Mouse (Mus musculus) ES-E14 (cell line): ENCODE results near the gene Sec61a1. TPM values are rescaled to one million over a fixed set of nuclear protein-coding genes. Genes with fewer than 3 reads are reported as not detected.

Experiments
- DNase-seq: peaks from one replicate; pipeline ENCODE4 v3.0.0-alpha.2; 2013; ENCODE audit warnings: low read depth, low spot score
- H3K27ac ChIP-seq: 2 replicates; pipeline ENCODE4 v1.5.1; 2012; ENCODE audit warnings: low read depth, mild to moderate bottlenecking, low read length, moderate library complexity, mixed read lengths; ENCODE audit not compliant: poor library complexity, insufficient read depth, severe bottlenecking
- H3K36me3 ChIP-seq: 2 replicates; pipeline ENCODE4 v1.6.1; 2012; ENCODE audit warnings: mild to moderate bottlenecking, low read length, moderate library complexity, mixed read lengths; ENCODE audit not compliant: control insufficient read depth, poor library complexity, insufficient read depth, severe bottlenecking
- H3K4me1 ChIP-seq, 2 experiments: fragments of 150-350 bp in 1 of 2; sonication (generic) in 1 of 2; 2 replicates each; pipeline ENCODE4 v1.6.1; 2012; ENCODE audit warnings: low read length in 2 of 2, mild to moderate bottlenecking in 1 of 2, mixed read lengths in 1 of 2; ENCODE audit not compliant: control insufficient read depth in 2 of 2, insufficient read depth in 2 of 2, poor library complexity in 1 of 2
- H3K4me3 ChIP-seq, 2 experiments: fragments of 150-350 bp in 1 of 2; sonication (generic) in 1 of 2; 2 replicates each; pipeline ENCODE4 v1.5.1; 2012; ENCODE audit warnings: low read length in 2 of 2, low read depth in 1 of 2, mild to moderate bottlenecking in 1 of 2, mixed read lengths in 1 of 2; ENCODE audit not compliant: insufficient read depth in 1 of 2, poor library complexity in 1 of 2, severe bottlenecking in 1 of 2
- H3K9ac ChIP-seq: 2 replicates; pipeline ENCODE4 v1.6.1; 2012; ENCODE audit warnings: low read depth, mild to moderate bottlenecking, low read length, mixed read lengths; ENCODE audit not compliant: poor library complexity, insufficient read depth, severe bottlenecking
- H3K9me3 ChIP-seq: fragments of 150-350 bp; sonication (generic); 2 replicates; pipeline ENCODE4 v1.6.1; 2012; ENCODE audit warnings: low read depth, mild to moderate bottlenecking, low read length; ENCODE audit not compliant: control insufficient read depth, insufficient read depth
- CHD2 ChIP-seq: IDR thresholded peaks from 2 replicates; pipeline ENCODE4 v1.6.1; 2014; ENCODE audit warnings: mild to moderate bottlenecking, low read depth, low read length, inconsistent platforms
- HCFC1 ChIP-seq: IDR thresholded peaks from 2 replicates; pipeline ENCODE4 v1.6.1; 2012; ENCODE audit warnings: low read length, inconsistent platforms, borderline replicate concordance; ENCODE audit not compliant: insufficient read depth
- MAFK ChIP-seq: IDR thresholded peaks from 2 replicates; pipeline ENCODE4 v1.6.1; 2014; ENCODE audit warnings: mild to moderate bottlenecking, low read depth, low read length, inconsistent platforms; ENCODE audit not compliant: insufficient read depth
- ZC3H11A ChIP-seq: IDR thresholded peaks from 2 replicates; pipeline ENCODE4 v1.6.1; 2012; ENCODE audit warnings: low read depth, mild to moderate bottlenecking, inconsistent platforms, low read length, borderline replicate concordance
- ZNF384 ChIP-seq: IDR thresholded peaks from 2 replicates; pipeline ENCODE4 v1.6.1; 2012; ENCODE audit warnings: low read depth, low read length, inconsistent platforms
- in situ Hi-C, 2 experiments: fragments of 600-800 bp; cut with MboI; formaldehyde crosslinking; loops; one replicate each; pipeline ENCODE4 v1.15.1; 2025; ENCODE audit warnings: low sequenced_read_pairs in 2 of 2, inconsistent platforms in 1 of 2; ENCODE audit not compliant: unreplicated experiment in 2 of 2
- total RNA-seq: library from RNA; depleted of rRNA; stranded (reverse); fragments of 300-350 nt; gene quantifications from 2 replicates; pipeline ENCODE4 v1.2.3, GENCODE M21; 2012

The Sec61a1 gene
- total RNA-seq, 1 experiment, result 414 TPM

DNA sequence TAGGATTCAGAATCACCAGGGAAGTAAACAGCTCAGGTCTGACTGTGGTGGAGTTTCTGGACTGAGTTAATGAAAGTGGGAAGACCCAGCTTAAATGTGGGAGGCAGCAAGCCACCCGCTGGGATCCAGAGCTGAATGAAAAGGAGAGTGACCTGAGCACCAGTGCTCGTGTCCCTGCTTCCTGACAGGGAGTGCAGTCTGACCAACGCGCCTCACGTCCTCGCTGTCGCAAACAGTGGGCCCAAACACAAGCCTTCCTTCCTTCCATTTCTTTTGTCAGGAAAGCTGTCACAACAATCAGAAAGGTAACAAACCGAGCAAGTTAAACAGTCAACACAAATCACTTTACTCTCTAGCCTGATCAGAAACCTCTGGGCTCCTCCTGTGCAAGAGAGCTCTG, 2.7 kb downstream of the Sec61a1 start:
- DNase-seq, result no peak
- in situ Hi-C loops, result no loop called here
- Histone ChIP-seq H3K4me1 (peaks cover 2 to 3% of the 10 kb centered on the region in 2 experiments; a peak in 1 of 4 replicates), H3K27ac (no peak overlapping the region), H3K4me3 (no peak overlapping the region), H3K9ac (no peak overlapping the region), H3K9me3 (no peaks in the 10 kb centered on the region), H3K36me3 (peaks cover 44% of the 10 kb centered on the region)
- TF ChIP-seq ZNF384, result no peak
- TF ChIP-seq HCFC1, result no peak
- TF ChIP-seq MAFK, result no peak
- TF ChIP-seq CHD2, result no peak
- no peak for TF ChIP-seq ZC3H11A

DNA sequence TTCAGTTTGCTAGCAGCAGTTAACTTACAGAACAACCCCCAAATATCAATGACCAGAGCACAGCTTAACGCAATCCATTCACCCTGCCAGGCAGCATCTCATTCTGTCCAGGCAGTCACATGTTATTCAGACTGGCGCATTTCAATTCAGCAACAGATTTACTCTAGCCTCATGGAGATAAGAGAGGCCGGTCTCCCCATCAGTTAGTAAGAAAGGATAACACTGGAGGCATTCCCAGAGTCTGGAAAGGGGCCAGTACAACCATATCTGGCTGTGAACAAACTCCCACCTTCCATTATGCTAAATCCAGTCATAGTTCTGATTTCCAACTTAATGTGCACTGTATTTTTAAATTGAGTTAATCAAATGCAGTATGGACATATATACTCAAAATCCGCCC, 4.2 kb downstream of the Sec61a1 start:
- 0 out of 4 replicates have a peak, but pooled peaks cover 0 to 3% of the 10 kb centered on the region in 2 experiments for H3K4me1 ChIP-seq
- H3K4me3 ChIP-seq, result no peak overlapping the region
- no peak for TF ChIP-seq HCFC1
- TF ChIP-seq ZNF384, result no peak
- TF ChIP-seq ZC3H11A, result no peak
- TF ChIP-seq MAFK, result no peak
- TF ChIP-seq CHD2, result no peak
- H3K9ac ChIP-seq, result no peak overlapping the region
- peaks cover 58% of the 10 kb centered on the region for H3K36me3 ChIP-seq
- DNase-seq, result no peak
- in situ Hi-C loops, result no loop called here
- no peak overlapping the region for H3K27ac ChIP-seq
- H3K9me3 ChIP-seq, result no peaks in the 10 kb centered on the region

DNA sequence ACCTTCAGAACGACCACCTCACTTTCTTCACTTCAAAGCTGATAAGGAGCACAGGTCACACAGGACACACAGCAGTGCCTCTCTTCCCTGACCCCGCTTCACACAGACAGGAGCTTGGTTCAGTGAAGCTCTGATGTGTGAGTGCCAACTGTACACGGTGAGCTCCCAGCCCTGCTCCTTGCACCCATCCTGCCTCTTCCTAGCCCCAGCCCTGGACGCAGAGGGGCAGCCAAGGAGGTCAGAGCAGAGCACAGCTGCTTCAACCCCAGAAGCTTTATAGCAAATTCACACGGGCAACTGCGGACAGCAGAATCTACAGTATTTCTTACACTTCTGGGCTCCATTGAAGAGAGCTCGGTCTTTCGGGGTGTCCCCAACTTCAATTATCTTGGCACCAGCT, 4.7 kb downstream of the Sec61a1 start:
- TF ChIP-seq ZC3H11A (no peak), HCFC1 (no peak), MAFK (no peak), ZNF384 (no peak), CHD2 (no peak)
- no peak for DNase-seq
- no peaks in the 10 kb centered on the region for H3K9me3 ChIP-seq
- no peak overlapping the region for H3K4me3 ChIP-seq
- no peak overlapping the region for H3K27ac ChIP-seq
- no peak overlapping the region for H3K9ac ChIP-seq
- 0 out of 4 replicates have a peak, but pooled peaks cover 0 to 3% of the 10 kb centered on the region in 2 experiments for H3K4me1 ChIP-seq
- in situ Hi-C loops, result no loop called here
- peaks cover 59% of the 10 kb centered on the region for H3K36me3 ChIP-seq

DNA sequence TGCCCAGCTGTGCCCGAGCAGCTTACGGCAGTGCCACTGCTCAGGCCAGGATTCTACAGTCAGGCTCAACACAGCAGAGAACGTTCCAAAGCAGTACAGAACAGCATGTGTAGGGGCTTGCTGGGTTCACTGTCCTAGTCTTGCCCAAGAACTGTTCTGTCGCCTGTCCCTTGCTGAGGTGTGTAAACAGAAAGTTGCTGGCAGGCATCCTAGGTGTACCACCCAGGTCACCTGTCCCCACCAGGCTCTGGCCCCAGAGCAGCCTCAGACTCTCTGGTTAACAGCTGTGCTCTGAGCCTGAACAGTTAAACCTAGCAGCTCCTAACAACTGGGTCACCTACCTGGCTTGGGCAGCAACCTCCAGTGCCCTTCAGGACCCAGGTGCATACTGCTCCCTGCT, 15.7 kb downstream of the Sec61a1 start:
- no peak overlapping the region for H3K27ac ChIP-seq
- no peak overlapping the region for H3K9ac ChIP-seq
- in situ Hi-C loops, result loop anchor here in 1 of 2 experiments (10.0 kb wide), 1 partner anchor 318 kb away; no protein-coding TSS in a partner anchor
- no peak for DNase-seq
- H3K9me3 ChIP-seq, result no peaks in the 10 kb centered on the region
- H3K4me1 ChIP-seq, result peaks cover 0 to 9% of the 10 kb centered on the region in 2 experiments; a peak in 1 of 4 replicates
- TF ChIP-seq HCFC1 (no peak), MAFK (no peak), CHD2 (no peak), ZNF384 (no peak), ZC3H11A (no peak)
- no peak overlapping the region for H3K4me3 ChIP-seq
- H3K36me3 ChIP-seq, result peaks cover 58% of the 10 kb centered on the region
